In genomic region chr15:37045456-37045855, GRCm38 (mm10) we compare ENCODE assay signal across 9 mouse cellular contexts. TPM values are rescaled to one million over a fixed set of nuclear protein-coding genes. Genes with fewer than 3 reads are reported as not detected.
DNase-seq lines count a peak whose midpoint lies in the region; ATAC-seq and TF ChIP-seq lines count a peak whose summit lies in the region.
"Had no signal": no experiment of that assay in that cellular context is flagged by ENCODE, and none has a peak within 500 bp of the region (broad histone marks: within the 10 kb centered on the region; RNA-seq: fewer than 3 reads in every experiment).

No protein-coding gene starts in this region.

- no peak overlapping the region for H3K9ac ChIP-seq in intestine, postnatal 0 days (ENCODE audit: low read depth, low read length)
- no peak overlapping the region for H3K9ac ChIP-seq in intestine, embryonic 15.5 days
- no peak overlapping the region for H3K9ac ChIP-seq in MEL (ENCODE audit: control insufficient read depth, low read depth, low read length, poor library complexity, severe bottlenecking)
- H3K9ac ChIP-seq: limb, embryonic 13.5 days had no signal

- ATAC-seq in intestine, postnatal 0 days = no peak
- ATAC-seq in intestine, embryonic 15.5 days = no peak

- no peaks in the 10 kb centered on the region for H3K36me3 ChIP-seq in intestine, postnatal 0 days (ENCODE audit: control insufficient read depth, insufficient read depth)
- no peaks in the 10 kb centered on the region for H3K36me3 ChIP-seq in intestine, embryonic 15.5 days
- peaks cover 0 to 7% of the 10 kb centered on the region in 2 experiments; a peak in 2 of 4 replicates for H3K36me3 ChIP-seq in MEL (ENCODE audit: control insufficient read depth in 1 of 2, insufficient read depth in 2 of 2, low read length in 2 of 2)
- H3K36me3 ChIP-seq: limb, embryonic 13.5 days had no signal

- TF ChIP-seq RAD21 in MEL (IDR thresholded peaks at IDR 0.05; ENCODE audit: low read depth, low read length) = no peak

- 74% methylated on average over 12 of the region's 12 CpGs for WGBS in intestine, postnatal 0 days
- WGBS in intestine, embryonic 15.5 days = 77% methylated on average over 12 of the region's 12 CpGs

- H3K4me1 ChIP-seq in intestine, postnatal 0 days (replicated peaks; ENCODE audit: control insufficient read depth, insufficient read depth, low read length) = no peaks in the 10 kb centered on the region
- peaks cover 7% of the 10 kb centered on the region for H3K4me1 ChIP-seq in intestine, embryonic 15.5 days (replicated peaks)
- H3K4me1 ChIP-seq in MEL (ENCODE audit: control insufficient read depth in 1 of 2, insufficient read depth in 2 of 2, low read length in 2 of 2) = peaks cover 0 to 4% of the 10 kb centered on the region in 2 experiments; a peak in 1 of 4 replicates
- H3K4me1 ChIP-seq: limb, embryonic 13.5 days had no signal

- TF ChIP-seq POLR2A in MEL (IDR thresholded peaks at IDR 0.05; ENCODE audit: control insufficient read depth in 1 of 2, insufficient read depth in 1 of 2, low read depth in 1 of 2, low read length in 2 of 2, poor library complexity in 1 of 2) = no peak

- H3K4me2 ChIP-seq in intestine, postnatal 0 days (replicated peaks; ENCODE audit: low read depth) = no peak overlapping the region
- no peak overlapping the region for H3K4me2 ChIP-seq in intestine, embryonic 15.5 days (replicated peaks)
- H3K4me2 ChIP-seq: limb, embryonic 13.5 days had no signal

- no peaks in the 10 kb centered on the region for H3K79me2 ChIP-seq in MEL (ENCODE audit: control insufficient read depth, insufficient read depth, low read length, poor library complexity)

- TF ChIP-seq EP300 in MEL (IDR thresholded peaks at IDR 0.05; ENCODE audit: low read depth in 1 of 2, low read length in 2 of 2) = no peak

- H3K4me3 ChIP-seq in intestine, postnatal 0 days (ENCODE audit: low read depth, low read length) = no peak overlapping the region
- no peak overlapping the region for H3K4me3 ChIP-seq in intestine, embryonic 15.5 days (replicated peaks)
- no peak overlapping the region for H3K4me3 ChIP-seq in MEL (ENCODE audit: control insufficient read depth in 1 of 2, insufficient read depth in 1 of 2, low read depth in 2 of 2, low read length in 2 of 2)
- H3K4me3 ChIP-seq: limb, embryonic 13.5 days had no signal

- no peak overlapping the region for H3K27ac ChIP-seq in intestine, postnatal 0 days (ENCODE audit: low read depth, low read length)
- H3K27ac ChIP-seq in intestine, embryonic 15.5 days = no peak overlapping the region
- H3K27ac ChIP-seq in MEL (ENCODE audit: control insufficient read depth, low read depth, low read length) = no peak overlapping the region
- H3K27ac ChIP-seq: limb, embryonic 13.5 days had no signal

- H3K27me3 ChIP-seq in intestine, postnatal 0 days (replicated peaks; ENCODE audit: control insufficient read depth, insufficient read depth, low read length) = no peaks in the 10 kb centered on the region
- H3K27me3 ChIP-seq in intestine, embryonic 15.5 days (replicated peaks) = no peaks in the 10 kb centered on the region
- no peaks in the 10 kb centered on the region for H3K27me3 ChIP-seq in MEL (ENCODE audit: control insufficient read depth in 1 of 2, insufficient read depth in 2 of 2, low read length in 2 of 2)
- H3K27me3 ChIP-seq: limb, embryonic 13.5 days had no signal

- no peaks in the 10 kb centered on the region for H3K9me3 ChIP-seq in intestine, postnatal 0 days (ENCODE audit: control insufficient read depth)
- H3K9me3 ChIP-seq in intestine, embryonic 15.5 days = no peaks in the 10 kb centered on the region
- H3K9me3 ChIP-seq in MEL (replicated peaks; ENCODE audit: insufficient read depth, low read length) = no peaks in the 10 kb centered on the region
- H3K9me3 ChIP-seq: limb, embryonic 13.5 days had no signal

- DNase-seq in MEL (ENCODE audit: low read depth, low spot score) = no peak
- DNase-seq in induced T-regulatory cell, adult 2 months (ENCODE audit: low read depth) = peak; percentile 18
- peak; percentile 40 for DNase-seq in right cerebral cortex, postnatal 14 days
- DNase-seq in heart, adult 9 months (ENCODE audit: low spot score in 2 of 2) = no peak
- no peak for DNase-seq in natural killer cell, adult 2 months (ENCODE audit: low spot score in 2 of 2)
- no peak for DNase-seq in B cell, adult 2 months

- peak; percentile 45 for TF ChIP-seq CTCF in intestine, postnatal 0 days (IDR thresholded peaks at IDR 0.05; ENCODE audit: low read depth)
- peak in 1 of 3 experiments; percentile 24; a peak in 1 of 6 replicates for TF ChIP-seq CTCF in MEL (IDR thresholded peaks at IDR 0.05 in 2 of 3, conservative IDR thresholded peaks at IDR 0.05 in 1 of 3; ENCODE audit: control insufficient read depth in 1 of 3, insufficient read depth in 1 of 3, low read depth in 2 of 3, low read length in 3 of 3, poor library complexity in 1 of 3, severe bottlenecking in 1 of 3)

TF ChIP-seq in MEL, 35 proteins besides CTCF, POLR2A, EP300 and RAD21:
- TF ChIP-seq TAL1 (IDR thresholded peaks at IDR 0.05; ENCODE audit: low read length) (no peak), SMC3 (IDR thresholded peaks at IDR 0.05; ENCODE audit: low read depth, low read length) (peak; percentile 19; the same call in 1 of the 2 replicates), MAZ (IDR thresholded peaks at IDR 0.05; ENCODE audit: low read depth, low read length) (no peak), RCOR1 (IDR thresholded peaks at IDR 0.05; ENCODE audit: low read depth, low read length) (no peak)

RNA-seq across cellular contexts. Expression of gene Zfp706, which starts 37.9 kb away (rescaled TPM):
- polyA plus RNA-seq in intestine, postnatal 0 days (2015; fragmentation: Nextera tagmentation; extraction: Ambion mirVana) = 609 and 618 TPM in 2 replicates
- 544 and 685 TPM in 2 replicates for polyA plus RNA-seq in intestine, embryonic 15.5 days (2015; fragmentation: Nextera tagmentation; extraction: Ambion mirVana)
- total RNA-seq in MEL (2012; rRNA removed) = 64.0 and 66.3 TPM in 2 replicates
- 100 to 1,000 TPM in 1 of 2 experiments, 10 to 100 TPM in 1; 33.1 to 261 TPM for polyA plus RNA-seq in MEL (2012; ENCODE audit: insufficient read depth in 1 of 2, insufficient read length in 2 of 2, low read depth in 1 of 2, low replicate concordance in 2 of 2, missing spikeins in 1 of 2)

Comparison
In these comparisons a context has a peak if more than half of its experiments do, and no peak if none do; other contexts are left out.
1. DNase-seq: peak in induced T-regulatory cell, adult 2 months (single experiment) and right cerebral cortex, postnatal 14 days (single experiment); none in MEL (single experiment), heart, adult 9 months (0 of 2), natural killer cell, adult 2 months (0 of 2) and B cell, adult 2 months (0 of 2).